8 mouse cellular contexts compared by ENCODE assay signal in genomic region chr9:88719073-88719921, GRCm38 (mm10). TPM values are rescaled to one million over a fixed set of nuclear protein-coding genes. Genes with fewer than 3 reads are reported as not detected.
DNase-seq lines count a peak whose midpoint lies in the region; ATAC-seq and TF ChIP-seq lines count a peak whose summit lies in the region.
"Not testable (repeated sequence)": the region's sequence is repeated elsewhere in the genome, so short reads cannot be mapped to it uniquely, and the experiment has no call there.

No protein-coding gene starts in this region.

- H3K4me1 ChIP-seq in forebrain, embryonic 11.5 days (replicated peaks; ENCODE audit: control insufficient read depth, insufficient read depth, low read length); kidney, postnatal 0 days (replicated peaks; ENCODE audit: insufficient read depth, low read length); liver, embryonic 14.5 days (replicated peaks; ENCODE audit: control insufficient read depth in 2 of 2, insufficient read depth in 2 of 2, low read length in 1 of 2); stomach, postnatal 0 days (replicated peaks; ENCODE audit: control insufficient read depth, insufficient read depth): not testable (repeated sequence)

- intact Hi-C loops in heart, postnatal 14 days (cut with DNase I), result not testable (repeated sequence)

- not testable (repeated sequence) for TF ChIP-seq CTCF in kidney, postnatal 0 days (IDR thresholded peaks at IDR 0.05; ENCODE audit: low read depth); liver, embryonic 14.5 days (IDR thresholded peaks at IDR 0.05; ENCODE audit: low read depth); stomach, postnatal 0 days (IDR thresholded peaks at IDR 0.05; ENCODE audit: low read depth)

- H3K4me2 ChIP-seq in forebrain, embryonic 11.5 days (ENCODE audit: low read depth, low read length, severe bottlenecking), result peak overlapping the region; percentile 36; the same call in 1 of the 2 replicates
- peak overlapping the region; percentile 46 for H3K4me2 ChIP-seq in kidney, postnatal 0 days (ENCODE audit: low read length)
- peak overlapping the region; percentile 59 for H3K4me2 ChIP-seq in liver, embryonic 14.5 days (ENCODE audit: low read depth)
- H3K4me2 ChIP-seq in stomach, postnatal 0 days (replicated peaks; ENCODE audit: low read depth), result peak overlapping the region; percentile 42

- peak; percentile 97 for ATAC-seq in forebrain, embryonic 11.5 days (replicated peaks; ENCODE audit: low FRiP score)
- peak; percentile 97 for ATAC-seq in kidney, postnatal 0 days (replicated peaks; ENCODE audit: low FRiP score, low read depth)
- peak; percentile 93 for ATAC-seq in liver, embryonic 14.5 days (ENCODE audit: insufficient read depth)
- ATAC-seq in stomach, postnatal 0 days (ENCODE audit: low FRiP score, low TSS enrichment), result peak; percentile 94

- H3K27me3 ChIP-seq in forebrain, embryonic 11.5 days (ENCODE audit: control insufficient read depth, insufficient read depth, low read length); kidney, postnatal 0 days (ENCODE audit: insufficient read depth, low read length); liver, embryonic 14.5 days (ENCODE audit: control insufficient read depth, insufficient read depth, low read length); stomach, postnatal 0 days (ENCODE audit: control insufficient read depth, insufficient read depth, low read length): not testable (repeated sequence)

- H3K36me3 ChIP-seq in forebrain, embryonic 11.5 days (ENCODE audit: control insufficient read depth, insufficient read depth, low read length); kidney, postnatal 0 days (ENCODE audit: insufficient read depth, low read length); liver, embryonic 14.5 days (replicated peaks; ENCODE audit: control insufficient read depth, insufficient read depth, low read depth); stomach, postnatal 0 days (ENCODE audit: control insufficient read depth, insufficient read depth, low read length): not testable (repeated sequence)

- H3K9me3 ChIP-seq in forebrain, embryonic 11.5 days (ENCODE audit: control insufficient read depth, low read length); kidney, postnatal 0 days (replicated peaks; ENCODE audit: low read length); liver, embryonic 14.5 days (ENCODE audit: control insufficient read depth, low read length); stomach, postnatal 0 days (ENCODE audit: control insufficient read depth, low read length): not testable (repeated sequence)

- not testable (repeated sequence) for TF ChIP-seq EP300 in liver, embryonic 14.5 days (IDR thresholded peaks at IDR 0.05; ENCODE audit: low read depth); stomach, postnatal 0 days (optimal IDR thresholded peaks at IDR 0.05)

- H3K27ac ChIP-seq in forebrain, embryonic 11.5 days (ENCODE audit: low read depth, low read length); liver, embryonic 14.5 days: not testable (repeated sequence)
- peak overlapping the region; percentile 87 for H3K27ac ChIP-seq in kidney, postnatal 0 days
- H3K27ac ChIP-seq in stomach, postnatal 0 days (replicated peaks), result 0 out of 2 replicates have a peak overlapping the region, but pooled peaks have one; percentile 70

- DNase-seq in MEL-GATA-1-ER (ENCODE audit: extremely low read depth, low read depth), result peak; percentile 10
- DNase-seq in cerebellum, adult 8-10 months, result peak; percentile 45
- not testable (repeated sequence) for DNase-seq in forebrain, embryonic 11.5 days (ENCODE audit: low spot score); kidney, postnatal 0 days (ENCODE audit: low spot score); liver, embryonic 14.5 days (ENCODE audit: low read depth in 3 of 3, low spot score in 3 of 3); stomach, postnatal 0 days (ENCODE audit: low spot score)
- peak; percentile 27 to 32 for DNase-seq in heart, postnatal 14 days
- peak; percentile 47 for DNase-seq in naive thymus-derived CD4-positive, alpha-beta T cell, adult 2 months (ENCODE audit: low read depth)

- 13% methylated on average over 11 of the region's 46 CpGs for WGBS in forebrain, embryonic 11.5 days
- WGBS in kidney, postnatal 0 days, result 7% methylated on average over 16 of the region's 46 CpGs
- 4% methylated on average over 15 of the region's 46 CpGs for WGBS in liver, embryonic 14.5 days (ENCODE audit: insufficient replicate concordance)
- 5% methylated on average over 12 of the region's 46 CpGs for WGBS in stomach, postnatal 0 days

- not testable (repeated sequence) for H3K9ac ChIP-seq in forebrain, embryonic 11.5 days (ENCODE audit: low read length); kidney, postnatal 0 days (ENCODE audit: low read depth, low read length); stomach, postnatal 0 days (ENCODE audit: low read length)
- peak overlapping the region; percentile 47 for H3K9ac ChIP-seq in liver, embryonic 14.5 days (replicated peaks)

- peak overlapping the region; percentile 19; the same call in 1 of the 2 replicates for H3K4me3 ChIP-seq in forebrain, embryonic 11.5 days (ENCODE audit: low read depth, low read length)
- peak overlapping the region; percentile 23 for H3K4me3 ChIP-seq in kidney, postnatal 0 days (replicated peaks; ENCODE audit: low read depth, low read length)
- peak overlapping the region; percentile 43 to 65 for H3K4me3 ChIP-seq in liver, embryonic 14.5 days (ENCODE audit: insufficient read depth in 1 of 2, low read depth in 2 of 2, low read length in 2 of 2)
- peak overlapping the region; percentile 32 for H3K4me3 ChIP-seq in stomach, postnatal 0 days (ENCODE audit: low read depth, low read length)

RNA-seq across cellular contexts. Expression of gene Mthfsl, which starts 0.8 kb away (rescaled TPM):
- 21.6 and 25.6 TPM in 2 replicates for polyA plus RNA-seq in forebrain, embryonic 11.5 days (2014; fragmentation: Nextera tagmentation; extraction: Ambion mirVana)
- 10 to 100 TPM; 15.5 to 16.0 TPM for total RNA-seq in heart, postnatal 14 days (2021)
- 66.2 and 66.3 TPM in 2 replicates for polyA plus RNA-seq in kidney, postnatal 0 days (2015; fragmentation: Nextera tagmentation; extraction: Ambion mirVana)
- polyA plus RNA-seq in liver, embryonic 14.5 days (2012; rRNA removed), result 10.5 and 16.5 TPM in 2 replicates
- polyA plus RNA-seq in liver, embryonic 14.5 days (2014; fragmentation: Nextera tagmentation; extraction: Ambion mirVana), result 20.0 and 22.1 TPM in 2 replicates
- 39.2 and 41.1 TPM in 2 replicates for polyA plus RNA-seq in stomach, postnatal 0 days (2015; fragmentation: Nextera tagmentation; extraction: Ambion mirVana)

RNA-seq across cellular contexts. Expression of gene Bcl2a1d, which starts 12.4 kb away (rescaled TPM):
- 0.57 TPM in 1 of 2 replicates, not detected in the other for polyA plus RNA-seq in forebrain, embryonic 11.5 days (2014; fragmentation: Nextera tagmentation; extraction: Ambion mirVana)
- 1 to 10 TPM in 1 of 2 experiments, not detected in 1; 1.0 TPM for total RNA-seq in heart, postnatal 14 days (2021)
- 0.41 and 0.51 TPM in 2 replicates for polyA plus RNA-seq in kidney, postnatal 0 days (2015; fragmentation: Nextera tagmentation; extraction: Ambion mirVana)
- 0.16 and 0.17 TPM in 2 replicates for polyA plus RNA-seq in liver, embryonic 14.5 days (2012; rRNA removed)
- polyA plus RNA-seq in liver, embryonic 14.5 days (2014; fragmentation: Nextera tagmentation; extraction: Ambion mirVana), result 0.30 and 0.50 TPM in 2 replicates
- 0.42 and 0.58 TPM in 2 replicates for polyA plus RNA-seq in stomach, postnatal 0 days (2015; fragmentation: Nextera tagmentation; extraction: Ambion mirVana)
